Mouse (Mus musculus) hindbrain, embryonic 15.5 days (tissue): ENCODE results near the gene Akap8. TPM values are rescaled to one million over a fixed set of nuclear protein-coding genes. Genes with fewer than 3 reads are reported as not detected.

Experiments
- ATAC-seq: fragments of 200-750 bp; cut with Nextera tagmentation; 2 replicates; pipeline ENCODE4 v1.8.0; 2017; ENCODE audit warnings: low read depth, moderate number of reproducible peaks, moderate TSS enrichment; ENCODE audit not compliant: low FRiP score
- H3K27ac ChIP-seq: fragments of 300-500 bp; sonication (generic); replicated peaks from 2 replicates; pipeline ENCODE4 v1.5.1; 2015; ENCODE audit warnings: mild to moderate bottlenecking, inconsistent platforms
- H3K27me3 ChIP-seq: fragments of 300-500 bp; sonication (generic); 2 replicates; pipeline ENCODE4 v1.6.1; 2015; ENCODE audit warnings: control low read depth, inconsistent platforms
- H3K36me3 ChIP-seq: fragments of 300-500 bp; sonication (generic); 2 replicates; pipeline ENCODE4 v1.6.1; 2015; ENCODE audit warnings: control low read depth, inconsistent platforms
- H3K4me1 ChIP-seq: fragments of 300-500 bp; sonication (generic); replicated peaks from 2 replicates; pipeline ENCODE4 v1.6.1; 2015; ENCODE audit warnings: control low read depth, inconsistent platforms
- H3K4me2 ChIP-seq: fragments of 300-500 bp; sonication (generic); 2 replicates; pipeline ENCODE4 v1.6.1; 2015; ENCODE audit warnings: moderate library complexity, mild to moderate bottlenecking, inconsistent platforms
- H3K4me3 ChIP-seq: fragments of 300-500 bp; sonication (generic); 2 replicates; pipeline ENCODE4 v1.5.1; 2015; ENCODE audit warnings: mild to moderate bottlenecking, inconsistent platforms
- H3K9ac ChIP-seq: fragments of 300-500 bp; sonication (generic); 2 replicates; pipeline ENCODE4 v1.6.1; 2015; ENCODE audit warnings: inconsistent platforms
- H3K9me3 ChIP-seq: fragments of 300-500 bp; sonication (generic); 2 replicates; pipeline ENCODE4 v1.6.1; 2016; ENCODE audit warnings: control low read depth, inconsistent platforms
- WGBS: fragments of 180-500 bp; shearing (Covaris S2); methylation state at CpG from one replicate; pipeline ENCODE4 v1.1.7; 2015; 5-methylcytosine and 5-hydroxymethylcytosine counted together
- polyA plus RNA-seq: library from polyadenylated mRNA; unstranded; fragments of >200 nt; fragmentation: Nextera tagmentation; extraction: Ambion mirVana; gene quantifications from 2 replicates; pipeline ENCODE4 v1.2.1, GENCODE M21; 2015

The Akap8 gene
- polyA plus RNA-seq, 1 experiment from 2014 or later, result 106 TPM

- Histone ChIP-seq H3K27ac (no peak overlapping the region), H3K9me3 (no peaks in the 10 kb centered on the region), H3K27me3 (no peaks in the 10 kb centered on the region), H3K4me1 (no peaks in the 10 kb centered on the region), H3K9ac (no peak overlapping the region), H3K4me2 (no peak overlapping the region), H3K4me3 (no peak overlapping the region), H3K36me3 (peaks cover 29% of the 10 kb centered on the region)
- WGBS, result 94% methylated on average over 1 of the region's 1 CpGs
- ATAC-seq, result no peak
Measured at GRCm38 (mm10) chr17:32341102-32341501, 20.1 kb upstream of the Akap8 start.

- no peaks in the 10 kb centered on the region for H3K9me3 ChIP-seq
- no peak for ATAC-seq
- no peaks in the 10 kb centered on the region for H3K27me3 ChIP-seq
- no peak overlapping the region for H3K9ac ChIP-seq
- no peak overlapping the region for H3K4me3 ChIP-seq
- 89% methylated on average over 1 of the region's 1 CpGs for WGBS
- peaks cover 37% of the 10 kb centered on the region for H3K36me3 ChIP-seq
- no peak overlapping the region for H3K27ac ChIP-seq
- H3K4me1 ChIP-seq, result no peaks in the 10 kb centered on the region
- no peak overlapping the region for H3K4me2 ChIP-seq
Measured at GRCm38 (mm10) chr17:32340110-32340509, 19.1 kb upstream of the Akap8 start.

GRCm38 (mm10) chr17:32335869-32336268, 14.8 kb upstream of the Akap8 start:
- H3K27ac ChIP-seq, result no peak overlapping the region
- no peak overlapping the region for H3K4me2 ChIP-seq
- no peak overlapping the region for H3K4me3 ChIP-seq
- no peak for ATAC-seq
- no peaks in the 10 kb centered on the region for H3K4me1 ChIP-seq
- H3K36me3 ChIP-seq, result peaks cover 67% of the 10 kb centered on the region
- no peaks in the 10 kb centered on the region for H3K27me3 ChIP-seq
- H3K9ac ChIP-seq, result no peak overlapping the region
- WGBS, result 87% methylated on average over 2 of the region's 2 CpGs
- H3K9me3 ChIP-seq, result no peaks in the 10 kb centered on the region

- Histone ChIP-seq H3K36me3 (peaks cover 70% of the 10 kb centered on the region), H3K27me3 (no peaks in the 10 kb centered on the region), H3K9me3 (no peaks in the 10 kb centered on the region), H3K9ac (no peak overlapping the region), H3K4me3 (no peak overlapping the region), H3K4me2 (no peak overlapping the region), H3K27ac (no peak overlapping the region), H3K4me1 (no peaks in the 10 kb centered on the region)
- ATAC-seq, result no peak
- 96% methylated on average over 12 of the region's 12 CpGs for WGBS
Measured at GRCm38 (mm10) chr17:32334921-32335320, 13.9 kb upstream of the Akap8 start.

GRCm38 (mm10) chr17:32333675-32334303, 12.8 kb upstream of the Akap8 start:
- no peak overlapping the region for H3K27ac ChIP-seq
- ATAC-seq, result 0 out of 2 replicates have a peak, but pooled peaks have one; percentile 19
- no peak overlapping the region for H3K4me3 ChIP-seq
- H3K36me3 ChIP-seq, result peaks cover 75% of the 10 kb centered on the region
- H3K9me3 ChIP-seq, result no peaks in the 10 kb centered on the region
- WGBS, result 90% methylated on average over 31 of the region's 31 CpGs
- H3K4me2 ChIP-seq, result no peak overlapping the region
- no peaks in the 10 kb centered on the region for H3K27me3 ChIP-seq
- H3K9ac ChIP-seq, result no peak overlapping the region
- no peaks in the 10 kb centered on the region for H3K4me1 ChIP-seq

GRCm38 (mm10) chr17:32327501-32327900, 6.5 kb upstream of the Akap8 start:
- Histone ChIP-seq H3K27ac (no peak overlapping the region), H3K4me3 (no peak overlapping the region), H3K4me2 (no peak overlapping the region), H3K4me1 (peaks cover 1% of the 10 kb centered on the region; the same call in 1 of the 2 replicates), H3K9ac (no peak overlapping the region), H3K27me3 (no peaks in the 10 kb centered on the region), H3K9me3 (no peaks in the 10 kb centered on the region), H3K36me3 (peaks cover 51% of the 10 kb centered on the region)
- no peak for ATAC-seq

GRCm38 (mm10) chr17:32322809-32323208, 1.8 kb upstream of the Akap8 start:
- H3K4me3 ChIP-seq, result no peak overlapping the region
- H3K27me3 ChIP-seq, result no peaks in the 10 kb centered on the region
- H3K27ac ChIP-seq, result no peak overlapping the region
- H3K9me3 ChIP-seq, result no peaks in the 10 kb centered on the region
- H3K4me1 ChIP-seq, result peaks cover 28% of the 10 kb centered on the region
- H3K9ac ChIP-seq, result no peak overlapping the region
- no peak for ATAC-seq
- peaks cover 24% of the 10 kb centered on the region for H3K36me3 ChIP-seq
- 97% methylated on average over 1 of the region's 1 CpGs for WGBS
- 0 out of 2 replicates have a peak overlapping the region, but pooled peaks have one; percentile 94 for H3K4me2 ChIP-seq

- Histone ChIP-seq H3K4me3 (peak overlapping the region; percentile 96), H3K9me3 (no peaks in the 10 kb centered on the region), H3K4me1 (peaks cover 28% of the 10 kb centered on the region), H3K27me3 (no peaks in the 10 kb centered on the region), H3K9ac (peak overlapping the region; percentile 83), H3K36me3 (peaks cover 27% of the 10 kb centered on the region), H3K4me2 (peak overlapping the region; percentile 94), H3K27ac (peak overlapping the region; percentile 92)
- no peak; the same call in 1 of the 2 replicates for ATAC-seq
- 22% methylated on average over 6 of the region's 6 CpGs for WGBS
Measured at GRCm38 (mm10) chr17:32321836-32322235, 798 bp upstream of the Akap8 start.

GRCm38 (mm10) chr17:32321390-32321734, 324 bp upstream of the Akap8 start:
- peak overlapping the region; percentile 92 for H3K27ac ChIP-seq
- peak overlapping the region; percentile 94 for H3K4me2 ChIP-seq
- H3K9me3 ChIP-seq, result no peaks in the 10 kb centered on the region
- ATAC-seq, result peak; percentile 76
- H3K9ac ChIP-seq, result peak overlapping the region; percentile 83
- peaks cover 28% of the 10 kb centered on the region for H3K36me3 ChIP-seq
- WGBS, result 0% methylated on average over 23 of the region's 23 CpGs
- H3K4me1 ChIP-seq, result peaks cover 28% of the 10 kb centered on the region
- no peaks in the 10 kb centered on the region for H3K27me3 ChIP-seq
- H3K4me3 ChIP-seq, result peak overlapping the region; percentile 96

GRCm38 (mm10) chr17:32319950-32320349, 1.1 kb downstream of the Akap8 start:
- H3K9me3 ChIP-seq, result no peaks in the 10 kb centered on the region
- H3K9ac ChIP-seq, result peak overlapping the region; percentile 90
- H3K4me3 ChIP-seq, result peak overlapping the region; percentile 96
- H3K27me3 ChIP-seq, result no peaks in the 10 kb centered on the region
- H3K36me3 ChIP-seq, result peaks cover 35% of the 10 kb centered on the region
- WGBS, result under 1% methylated on average over 7 of the region's 7 CpGs
- ATAC-seq, result no peak
- H3K4me1 ChIP-seq, result peaks cover 28% of the 10 kb centered on the region
- H3K4me2 ChIP-seq, result peak overlapping the region; percentile 94
- peak overlapping the region; percentile 98 for H3K27ac ChIP-seq

GRCm38 (mm10) chr17:32317708-32318107, 3.3 kb downstream of the Akap8 start:
- Histone ChIP-seq H3K36me3 (peaks cover 49% of the 10 kb centered on the region), H3K9ac (no peak overlapping the region), H3K27ac (no peak overlapping the region), H3K4me1 (peaks cover 28% of the 10 kb centered on the region), H3K9me3 (no peaks in the 10 kb centered on the region), H3K27me3 (no peaks in the 10 kb centered on the region), H3K4me2 (no peak overlapping the region), H3K4me3 (no peak overlapping the region)
- 86% methylated on average over 3 of the region's 3 CpGs for WGBS
- no peak for ATAC-seq

- Histone ChIP-seq H3K4me2 (no peak overlapping the region), H3K4me3 (no peak overlapping the region), H3K4me1 (peaks cover 22% of the 10 kb centered on the region), H3K27ac (no peak overlapping the region), H3K9me3 (no peaks in the 10 kb centered on the region), H3K27me3 (no peaks in the 10 kb centered on the region), H3K9ac (no peak overlapping the region), H3K36me3 (peaks cover 56% of the 10 kb centered on the region)
- ATAC-seq, result no peak
- WGBS, result 93% methylated on average over 8 of the region's 8 CpGs
Measured at GRCm38 (mm10) chr17:32317032-32317431, 4.0 kb downstream of the Akap8 start.

GRCm38 (mm10) chr17:32315560-32315959, 5.5 kb downstream of the Akap8 start:
- Histone ChIP-seq H3K9me3 (no peaks in the 10 kb centered on the region), H3K4me1 (peaks cover 18% of the 10 kb centered on the region), H3K4me2 (no peak overlapping the region), H3K36me3 (peaks cover 70% of the 10 kb centered on the region), H3K27ac (no peak overlapping the region), H3K4me3 (no peak overlapping the region), H3K9ac (no peak overlapping the region), H3K27me3 (no peaks in the 10 kb centered on the region)
- ATAC-seq, result no peak
- WGBS, result 97% methylated on average over 5 of the region's 5 CpGs
